ENCODE assay signal across 21 mouse cellular contexts in the genomic region with DNA sequence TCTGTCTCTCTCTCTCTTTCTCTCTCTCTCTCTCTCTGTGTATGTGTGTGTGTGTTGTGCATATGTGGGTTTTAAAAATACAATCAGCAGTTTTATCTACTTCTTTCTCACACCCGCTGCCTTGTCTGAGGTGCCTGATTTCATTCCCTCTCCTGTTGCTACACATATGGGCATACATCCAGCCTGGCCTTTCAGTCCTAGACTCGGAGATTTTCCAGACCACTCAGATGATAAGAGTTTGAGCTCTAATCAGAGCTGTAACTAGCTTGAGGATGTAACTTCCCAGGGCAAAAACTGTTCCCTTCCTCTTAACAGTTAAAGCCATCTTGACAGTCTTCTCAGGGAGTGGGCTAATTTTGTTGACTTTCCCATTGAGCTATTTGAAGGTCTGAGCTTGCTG.
A peak's percentile ranks its signal among the peaks of the same experiment; 100 is the strongest.
DNase-seq lines count a peak whose midpoint lies in the region; ATAC-seq and TF ChIP-seq lines count a peak whose summit lies in the region.
"Had no signal": no experiment of that assay in that cellular context is flagged by ENCODE, and none has a peak within 500 bp of the region (broad histone marks: within the 10 kb centered on the region; RNA-seq: fewer than 3 reads in every experiment).

No protein-coding gene starts in this region.

- H3K9me3 ChIP-seq in heart, embryonic 11.5 days (replicated peaks; ENCODE audit: control insufficient read depth, low read length), result no peaks in the 10 kb centered on the region
- H3K9me3 ChIP-seq in heart, embryonic 15.5 days (replicated peaks), result no peaks in the 10 kb centered on the region
- no peaks in the 10 kb centered on the region for H3K9me3 ChIP-seq in lung, postnatal 0 days (ENCODE audit: low read length)
- H3K9me3 ChIP-seq: embryonic facial prominence, embryonic 13.5 days; forebrain, embryonic 13.5 days; hindbrain, embryonic 13.5 days had no signal

- no peaks in the 10 kb centered on the region for H3K27me3 ChIP-seq in heart, embryonic 11.5 days (ENCODE audit: control insufficient read depth, insufficient read depth, low read length)
- no peaks in the 10 kb centered on the region for H3K27me3 ChIP-seq in heart, embryonic 15.5 days
- H3K27me3 ChIP-seq in lung, postnatal 0 days (replicated peaks; ENCODE audit: insufficient read depth, low read length), result no peaks in the 10 kb centered on the region
- H3K27me3 ChIP-seq: embryonic facial prominence, embryonic 13.5 days had no signal

- intact Hi-C loops in heart, postnatal 14 days (cut with DNase I), result no loop called here

- 8% methylated on average over 2 of the region's 2 CpGs for WGBS in heart, embryonic 11.5 days (ENCODE audit: insufficient replicate concordance)
- 12% methylated on average over 2 of the region's 2 CpGs for WGBS in heart, embryonic 15.5 days
- WGBS in lung, postnatal 0 days, result 26% methylated on average over 2 of the region's 2 CpGs

- no peak for TF ChIP-seq CTCF in lung, postnatal 0 days (IDR thresholded peaks at IDR 0.05)

- TF ChIP-seq EP300 in lung, postnatal 0 days (IDR thresholded peaks at IDR 0.05), result no peak

- H3K27ac ChIP-seq in heart, embryonic 11.5 days (ENCODE audit: low read depth, low read length), result peak overlapping the region; percentile 70
- peak overlapping the region; percentile 67 for H3K27ac ChIP-seq in heart, embryonic 15.5 days
- no peak overlapping the region for H3K27ac ChIP-seq in lung, postnatal 0 days (ENCODE audit: low read length)
- H3K27ac ChIP-seq: embryonic facial prominence, embryonic 13.5 days; forebrain, embryonic 13.5 days; hindbrain, embryonic 13.5 days; hindbrain, postnatal 0 days had no signal

- ATAC-seq in heart, embryonic 11.5 days (replicated peaks; ENCODE audit: insufficient number of reproducible peaks, low FRiP score, low TSS enrichment), result peak; percentile 61; the same call in 1 of the 2 replicates
- no peak for ATAC-seq in heart, embryonic 15.5 days (replicated peaks; ENCODE audit: insufficient number of reproducible peaks, insufficient read depth, low FRiP score, low read depth)
- no peak for ATAC-seq in lung, postnatal 0 days
- ATAC-seq: forebrain, embryonic 13.5 days; forebrain, postnatal 0 days; hindbrain, postnatal 0 days had no signal

- no peak overlapping the region for H3K9ac ChIP-seq in heart, embryonic 11.5 days (ENCODE audit: low read depth, low read length)
- H3K9ac ChIP-seq in heart, embryonic 15.5 days, result no peak overlapping the region
- no peak overlapping the region for H3K9ac ChIP-seq in lung, postnatal 0 days (replicated peaks; ENCODE audit: low read depth)
- H3K9ac ChIP-seq: embryonic facial prominence, embryonic 13.5 days; forebrain, embryonic 13.5 days; forebrain, postnatal 0 days; hindbrain, embryonic 13.5 days had no signal

- peaks cover 57% of the 10 kb centered on the region for H3K4me1 ChIP-seq in heart, embryonic 11.5 days (ENCODE audit: control insufficient read depth, insufficient read depth, low read length)
- H3K4me1 ChIP-seq in heart, embryonic 15.5 days (replicated peaks), result peaks cover 70% of the 10 kb centered on the region
- peaks cover 3% of the 10 kb centered on the region; the same call in 1 of the 2 replicates for H3K4me1 ChIP-seq in lung, postnatal 0 days (ENCODE audit: insufficient read depth, low read depth, low read length)
- H3K4me1 ChIP-seq: hindbrain, embryonic 13.5 days had no signal

- H3K4me2 ChIP-seq in heart, embryonic 11.5 days, result no peak overlapping the region
- H3K4me2 ChIP-seq in heart, embryonic 15.5 days, result no peak overlapping the region
- no peak overlapping the region for H3K4me2 ChIP-seq in lung, postnatal 0 days (replicated peaks; ENCODE audit: low read depth, low read length)
- H3K4me2 ChIP-seq: embryonic facial prominence, embryonic 13.5 days; forebrain, embryonic 13.5 days; hindbrain, embryonic 13.5 days had no signal

- H3K4me3 ChIP-seq in heart, embryonic 11.5 days (ENCODE audit: low read depth, low read length), result no peak overlapping the region
- no peak overlapping the region for H3K4me3 ChIP-seq in heart, embryonic 15.5 days
- no peak overlapping the region for H3K4me3 ChIP-seq in lung, postnatal 0 days (ENCODE audit: low read depth, low read length)
- H3K4me3 ChIP-seq: embryonic facial prominence, embryonic 13.5 days; forebrain, embryonic 13.5 days; hindbrain, embryonic 13.5 days had no signal

- no peak for DNase-seq in heart, postnatal 14 days
- no peak for DNase-seq in heart, adult 8-10 months (ENCODE audit: low spot score)
- DNase-seq in lung, postnatal 0 days (ENCODE audit: low spot score), result peak; percentile 29
- no peak for DNase-seq in lung, postnatal 36 days
- DNase-seq in NIH3T3 (ENCODE audit: low read depth), result peak; percentile 5
- DNase-seq in retina, postnatal 1 day, result no peak
- DNase-seq: adrenal gland, postnatal 10 days; cerebellum, adult 11 months; cerebellum, adult 8-10 months; cerebellum, postnatal 14 days; embryo, embryonic 11 days; forebrain, postnatal 0 days; gastrocnemius, postnatal 14 days; kidney, adult 11 months; kidney, adult 9 months had no signal

- H3K36me3 ChIP-seq in heart, embryonic 11.5 days (ENCODE audit: control insufficient read depth, insufficient read depth, low read length), result no peaks in the 10 kb centered on the region
- no peaks in the 10 kb centered on the region for H3K36me3 ChIP-seq in heart, embryonic 15.5 days
- H3K36me3 ChIP-seq in lung, postnatal 0 days (ENCODE audit: insufficient read depth, low read length), result no peaks in the 10 kb centered on the region
- H3K36me3 ChIP-seq: embryonic facial prominence, embryonic 13.5 days; hindbrain, embryonic 13.5 days had no signal

Comparison
In these comparisons a context has a peak if more than half of its experiments do, and no peak if none do; other contexts are left out.
1. DNase-seq: peak in lung, postnatal 0 days (single experiment) and NIH3T3 (single experiment); none in heart, postnatal 14 days (0 of 2), heart, adult 8-10 months (single experiment), lung, postnatal 36 days (single experiment) and retina, postnatal 1 day (single experiment).